Mouse (Mus musculus): ENCODE measurements around the gene Cdk9.
A peak's percentile ranks its signal among the peaks of the same experiment; 100 is the strongest.

- TF ChIP-seq CTCF (IDR thresholded peaks at IDR 0.05; ENCODE audit: borderline replicate concordance, extremely low read depth, insufficient read depth, insufficient read length) (no peak), POLR2A (IDR thresholded peaks at IDR 0.05; ENCODE audit: borderline replicate concordance, extremely low read depth, insufficient read depth, insufficient read length, poor library complexity, severe bottlenecking) (peak; percentile 51; the same call in 1 of the 2 replicates)
Observed at GRCm38 (mm10) chr2:32742173-32742531, 29.3 kb upstream of the Cdk9 start.
